Mouse (Mus musculus) layer of hippocampus, adult 8-10 months (tissue): ENCODE results near the gene Brms1l. TPM values are rescaled to one million over a fixed set of nuclear protein-coding genes. Genes with fewer than 3 reads are reported as not detected.

Experiments used
- DNase-seq, 2 experiments: peaks; one replicate each; pipeline ENCODE4 v3.0.0; 2022; ENCODE audit warnings: low spot score in 2 of 2
- microRNA-seq, 2 experiments: library from miRNA; unstranded; fragments of <30 nt; microRNA quantifications; one replicate each; pipeline ENCODE4 v1.2.0; 2022
- total RNA-seq, 4 experiments: library from RNA; stranded (reverse); gene quantifications; 2 replicates each; pipeline ENCODE4 v1.2.4; 2022

Gene Brms1l
- total RNA-seq, 4 experiments from 2014 or later, result 67.2 to 76.9 (median 72.0) TPM

DNA sequence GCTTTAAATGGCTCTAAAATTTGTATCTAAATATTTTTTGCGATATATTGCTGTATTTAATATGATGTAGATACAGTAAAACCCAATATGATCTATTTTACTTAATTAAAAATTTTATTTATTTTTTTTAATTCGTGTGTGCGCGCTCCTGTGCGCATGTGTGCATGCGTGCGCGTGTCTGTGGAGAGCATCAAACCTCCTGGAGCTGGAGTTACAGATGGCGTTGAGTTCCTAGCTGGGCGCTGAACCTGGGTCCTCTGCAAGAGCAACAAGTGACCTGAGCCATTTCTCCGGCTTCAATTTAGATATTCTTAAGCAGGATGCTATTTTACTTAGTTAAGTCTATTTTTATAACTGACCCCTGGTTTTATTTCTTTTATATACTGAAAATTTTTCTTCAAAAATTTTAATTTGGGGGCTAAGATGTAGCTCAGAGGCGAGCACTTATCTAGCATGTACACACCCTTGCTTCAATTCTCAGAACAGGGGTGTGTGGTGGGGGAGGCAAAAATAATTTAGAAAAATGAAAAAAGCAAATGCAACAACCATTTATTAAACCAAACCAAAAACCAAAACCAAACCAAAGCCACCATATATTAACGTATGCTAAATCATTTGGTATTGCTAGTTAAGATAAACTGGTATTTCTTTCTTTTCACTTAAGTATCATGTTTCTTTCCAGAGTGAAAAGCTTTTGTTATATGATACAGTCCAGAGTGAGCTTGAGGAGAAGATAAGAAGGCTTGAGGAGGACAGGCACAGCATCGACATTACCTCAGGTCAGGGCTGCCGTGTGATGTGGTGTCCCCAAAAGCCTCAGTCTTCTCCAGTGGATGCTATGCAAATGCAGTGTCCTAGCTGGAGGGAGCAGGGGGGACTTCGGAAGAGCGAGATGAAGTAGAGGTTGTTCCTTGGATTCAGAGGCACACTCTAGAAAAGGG, 23.6 kb downstream of the Brms1l start:
- DNase-seq, result no peak

DNA sequence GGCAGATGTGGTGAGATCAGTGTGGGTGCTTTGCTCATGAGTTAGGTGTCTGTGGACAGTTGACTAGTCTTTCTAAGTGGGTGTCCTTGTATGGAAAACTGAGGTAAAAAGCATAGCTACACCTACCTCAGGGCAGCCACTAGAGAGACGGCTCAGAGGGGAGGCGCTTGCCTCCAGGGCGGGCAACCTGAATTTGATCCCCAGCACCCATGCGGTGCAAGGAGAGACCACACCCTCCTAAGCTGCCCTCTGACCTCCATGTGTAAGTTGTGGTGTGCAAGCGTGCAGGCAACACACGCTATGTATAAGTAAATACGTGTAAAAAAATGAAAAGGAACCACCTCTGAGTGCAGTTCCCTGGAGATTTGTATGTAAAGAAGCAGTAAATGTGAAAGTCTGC, 24.5 kb downstream of the Brms1l start:
- DNase-seq, result no peak

DNA sequence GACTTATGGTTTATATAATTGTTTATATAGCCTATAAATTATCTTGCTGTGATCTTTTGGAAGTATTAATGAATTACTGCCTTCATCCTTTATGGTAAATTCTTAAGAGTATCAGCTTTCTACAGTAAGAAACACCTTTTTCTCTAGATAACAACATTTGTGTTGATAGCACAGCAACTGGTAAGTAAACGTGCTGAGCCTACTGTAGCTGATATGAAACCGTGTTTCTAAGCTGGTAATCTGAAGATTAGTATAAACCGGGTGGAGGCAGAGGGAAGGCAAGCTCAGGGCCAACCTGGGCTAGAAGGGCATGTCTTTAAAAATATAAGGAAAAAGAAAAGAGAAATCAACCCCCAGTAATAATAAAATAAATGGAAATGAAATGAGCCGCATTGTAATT, 31.6 kb downstream of the Brms1l start:
- DNase-seq, result no peak

DNA sequence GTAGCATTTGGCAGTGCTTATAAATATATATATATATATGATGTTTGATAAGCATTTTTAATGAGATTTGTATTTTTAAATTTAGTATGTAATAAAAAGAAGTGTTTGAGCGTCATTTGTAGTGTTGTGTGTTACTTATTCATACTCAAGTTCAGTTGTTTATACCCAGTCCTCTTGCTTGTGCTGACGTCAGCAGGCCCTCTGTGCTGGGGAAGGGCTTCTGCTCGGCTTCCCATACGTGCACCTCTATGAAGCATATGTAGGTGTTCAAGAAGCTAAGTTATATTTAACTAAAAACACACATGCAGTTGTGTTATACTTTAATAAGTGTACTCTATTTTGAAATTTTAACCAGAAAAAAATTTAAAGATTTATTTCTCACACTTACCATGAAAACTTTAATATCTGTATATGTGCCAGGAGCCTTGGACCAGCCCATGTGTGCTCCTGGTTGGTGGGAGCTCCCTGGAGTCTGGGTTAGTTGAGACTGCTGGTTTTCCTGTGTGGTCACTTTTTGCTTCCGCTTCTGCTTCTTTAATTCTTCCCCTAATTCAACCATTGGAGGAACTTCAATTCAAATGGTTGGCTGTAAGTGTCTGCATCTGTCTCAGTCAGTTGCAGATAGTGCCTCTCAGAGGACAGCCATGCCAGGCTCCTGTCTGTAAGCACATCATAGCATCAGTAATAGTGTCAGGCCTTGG, 33.6 kb downstream of the Brms1l start:
- no peak for DNase-seq

DNA sequence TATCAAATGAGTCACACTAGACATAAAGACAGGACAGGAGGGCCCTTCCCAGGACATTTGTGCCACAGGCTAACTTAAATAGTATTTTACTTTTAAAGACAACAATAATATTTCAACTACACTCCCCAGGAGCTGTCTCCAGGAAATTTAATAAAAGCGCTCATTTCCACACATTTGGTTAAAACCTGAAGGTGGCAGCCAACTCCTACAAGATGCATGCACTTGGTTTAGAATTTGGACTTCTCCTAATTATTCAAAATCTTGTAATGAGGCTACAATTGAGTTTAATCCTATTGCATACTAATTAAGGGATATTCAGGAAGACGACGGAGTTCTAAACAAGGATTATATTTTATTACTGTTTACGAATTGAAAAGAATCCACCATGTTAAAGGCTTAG, 49.3 kb downstream of the Brms1l start:
- DNase-seq, result no peak

DNA sequence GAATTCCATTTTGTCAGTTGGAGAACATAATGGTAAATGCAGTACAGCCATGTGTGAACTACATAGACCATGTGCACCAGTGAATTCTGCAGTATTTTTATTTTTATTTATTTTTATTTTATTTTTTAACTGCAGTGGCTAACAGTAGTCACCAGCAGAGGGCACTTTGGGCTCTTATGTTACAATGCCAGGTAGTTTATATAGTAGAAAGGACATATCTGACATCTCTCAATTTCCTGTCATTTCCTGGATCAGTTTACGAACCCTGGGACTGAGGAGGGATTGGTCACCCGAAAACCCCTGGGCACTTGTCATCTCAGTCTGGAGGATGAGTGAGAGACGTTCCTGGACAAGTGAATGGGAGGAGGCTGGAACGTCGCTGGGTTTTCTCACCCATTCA, 52.4 kb downstream of the Brms1l start:
- peak in 1 of 2 experiments; percentile 18 for DNase-seq

DNA sequence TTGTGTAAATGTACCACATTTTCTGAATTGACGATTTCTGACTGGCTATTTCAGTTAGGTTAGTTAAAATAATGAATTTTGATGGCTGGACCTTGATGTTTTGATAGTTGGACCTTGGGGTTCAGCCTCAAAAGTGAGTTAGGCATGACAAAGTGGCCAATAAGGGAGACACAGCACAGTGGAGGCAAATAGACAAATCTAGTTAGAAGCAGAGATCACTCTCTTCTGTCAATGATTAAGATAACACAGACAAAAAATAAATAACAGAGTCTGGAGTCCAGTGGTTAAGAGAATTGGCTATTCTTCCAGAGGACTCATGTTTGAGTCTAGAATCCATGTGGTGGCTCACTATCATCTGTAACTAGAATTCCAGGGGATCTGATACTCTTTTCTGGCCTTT, 68.7 kb downstream of the Brms1l start:
- no peak for DNase-seq

DNA sequence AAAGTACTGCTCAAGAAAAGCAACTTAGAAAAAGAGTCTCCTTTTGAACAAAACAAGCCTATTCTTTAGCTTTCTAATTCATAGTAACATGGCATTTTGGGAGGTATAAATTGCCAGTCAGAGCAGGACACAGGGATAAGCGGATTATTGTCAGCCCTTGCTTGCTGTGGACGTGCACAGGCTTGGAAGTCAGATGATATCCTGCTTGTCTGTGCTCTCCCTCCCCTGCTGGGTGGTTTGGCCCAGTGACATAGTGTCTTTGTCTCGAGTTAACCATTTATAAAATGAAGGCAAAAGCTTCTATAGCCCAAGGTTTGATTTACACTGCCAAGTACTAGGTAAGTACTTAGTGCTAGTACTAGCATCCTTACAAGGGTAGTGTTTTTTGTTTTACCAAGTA, 76.0 kb downstream of the Brms1l start:
- no peak for DNase-seq

DNA sequence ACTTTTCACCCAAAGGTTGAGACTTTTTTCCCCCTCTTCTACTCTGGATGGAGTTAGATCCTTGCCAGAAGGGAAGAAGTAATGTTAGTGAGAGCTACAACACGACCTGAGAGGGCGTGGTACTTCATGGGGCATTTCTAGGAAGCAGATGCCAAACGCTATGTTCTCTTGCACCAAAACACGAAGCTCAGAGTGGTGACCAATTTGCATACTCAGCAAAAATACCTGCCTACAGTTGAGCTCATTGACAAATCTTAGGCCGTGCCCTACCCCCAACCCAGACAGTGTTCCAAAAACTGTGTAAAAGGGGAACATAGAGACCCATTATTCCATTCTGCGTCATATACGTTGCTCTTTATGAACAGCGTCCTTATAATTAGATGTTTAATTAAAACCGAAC, 77.1 kb downstream of the Brms1l start:
- DNase-seq, result no peak

DNA sequence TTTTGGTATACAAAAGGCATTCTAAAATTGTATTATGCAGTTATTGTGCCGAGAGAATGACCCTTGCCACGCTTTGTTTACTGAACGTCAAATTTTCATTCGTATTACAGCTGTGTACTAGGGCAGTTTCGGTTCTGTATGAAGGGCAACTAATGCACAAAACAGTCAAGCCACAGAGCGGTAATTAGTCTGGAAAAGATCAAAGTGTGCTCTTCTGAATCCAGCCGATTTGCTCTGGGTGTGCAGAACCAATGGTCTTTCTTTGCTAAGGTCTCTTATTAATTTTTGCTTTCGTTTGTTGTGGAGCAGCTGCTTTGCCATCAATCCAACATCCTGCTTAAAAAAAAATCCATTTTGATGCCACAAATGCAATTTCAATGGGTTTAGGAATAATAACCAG, 80.1 kb downstream of the Brms1l start:
- DNase-seq, result no peak

DNA sequence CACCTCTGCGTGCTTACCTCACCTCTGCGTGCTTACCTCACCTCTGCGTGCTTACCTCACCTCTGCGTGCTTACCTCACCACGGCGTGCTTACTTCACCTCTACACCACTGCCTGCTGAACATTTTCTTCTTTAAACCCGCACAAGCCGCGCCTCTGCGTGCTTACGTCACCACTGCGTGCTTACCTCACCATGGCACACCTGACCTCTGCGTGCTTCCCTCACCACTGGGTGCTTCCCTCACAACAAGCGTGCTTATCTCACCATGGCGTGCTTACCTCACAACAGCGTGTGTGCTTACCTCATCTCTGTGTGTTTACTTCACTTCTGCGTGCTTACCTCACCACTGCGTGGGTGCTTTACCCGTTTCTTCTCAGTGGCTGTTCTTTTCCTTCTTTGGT, 80.9 kb downstream of the Brms1l start:
- DNase-seq, result no peak

Small RNA genes within 50 kb of the gene (microRNA-seq; reads per million reads assigned to microRNA genes)
- gene Gm23394, result 2.8 to 5.1 reads per million in 2 experiments

Other genes with a start within 250 kb of the Brms1l start
- under 1 TPM in 2 of 4 experiments, not detected in 2; 0.18 to 0.35 TPM for gene Insm2, start 236.9 kb upstream of the Brms1l start, total RNA-seq
- gene Ralgapa1, start 15.2 kb upstream of the Brms1l start, total RNA-seq, result 100 to 1,000 TPM in 3 of 4 experiments, 10 to 100 TPM in 1; 98.5 to 138 (median 121) TPM